Mouse (Mus musculus): ENCODE measurements at regions not wholly inside any gene's neighbourhood (a gene's known extent, or its start where the extent isn't known, plus 50 kb on each side); places are given as distances from the start of the nearest gene placed in this dataset.
"Not testable (repeated sequence)": the region's sequence is repeated elsewhere in the genome, so short reads cannot be mapped to it uniquely, and the experiment has no call there.

DNA sequence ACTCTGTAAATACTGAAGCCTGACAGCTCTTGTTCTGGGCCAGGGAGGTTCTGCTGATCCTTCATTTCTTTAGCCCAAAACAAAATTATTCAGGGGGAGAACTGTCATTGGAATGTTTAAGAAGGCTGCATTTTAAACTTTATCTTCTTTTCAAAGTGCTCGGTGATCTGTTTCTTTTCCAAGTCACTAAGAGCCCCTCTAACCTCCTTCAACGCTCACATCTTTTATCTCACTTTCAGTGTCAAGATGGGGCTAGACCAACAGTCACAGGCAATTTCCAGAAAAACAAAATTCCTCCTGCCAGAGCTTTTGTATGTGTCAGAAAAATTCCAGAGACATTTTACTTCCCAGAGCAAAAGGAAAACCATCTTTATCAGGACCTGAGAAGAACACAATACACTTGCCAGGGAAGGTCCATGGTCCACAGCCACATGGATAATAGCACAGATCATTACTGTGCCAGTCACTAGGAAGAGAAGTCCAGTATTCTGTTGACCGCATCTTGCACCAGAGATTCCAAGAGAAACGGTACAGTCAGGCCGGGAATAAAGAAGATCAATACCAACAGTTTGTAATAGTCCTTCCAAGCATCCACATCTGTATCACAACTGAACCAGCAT lies 491.0 kb downstream of the Gm4340 start:
- H3K27me3 ChIP-seq (ENCODE audit: insufficient read depth, low read length) = no peaks in the 10 kb centered on the region
- H3K36me3 ChIP-seq (ENCODE audit: insufficient read depth) = no peaks in the 10 kb centered on the region
- no peak overlapping the region for H3K4me3 ChIP-seq (ENCODE audit: low read depth, low read length)
- ATAC-seq (ENCODE audit: insufficient read depth) (peak; percentile 74), DNase-seq (peak; percentile 57)
- H3K27ac ChIP-seq (ENCODE audit: low read depth) = peak overlapping the region; percentile 10; the same call in 1 of the 2 replicates
- TF ChIP-seq CTCF (IDR thresholded peaks at IDR 0.05; ENCODE audit: low read depth) = no peak
- WGBS = 39% methylated on average over 5 of the region's 5 CpGs
- no peak overlapping the region for H3K9ac ChIP-seq
- no peaks in the 10 kb centered on the region for H3K4me1 ChIP-seq (ENCODE audit: insufficient read depth)
- no peaks in the 10 kb centered on the region for H3K9me3 ChIP-seq (ENCODE audit: low read depth, low read length)
- H3K4me2 ChIP-seq = no peak overlapping the region

DNA sequence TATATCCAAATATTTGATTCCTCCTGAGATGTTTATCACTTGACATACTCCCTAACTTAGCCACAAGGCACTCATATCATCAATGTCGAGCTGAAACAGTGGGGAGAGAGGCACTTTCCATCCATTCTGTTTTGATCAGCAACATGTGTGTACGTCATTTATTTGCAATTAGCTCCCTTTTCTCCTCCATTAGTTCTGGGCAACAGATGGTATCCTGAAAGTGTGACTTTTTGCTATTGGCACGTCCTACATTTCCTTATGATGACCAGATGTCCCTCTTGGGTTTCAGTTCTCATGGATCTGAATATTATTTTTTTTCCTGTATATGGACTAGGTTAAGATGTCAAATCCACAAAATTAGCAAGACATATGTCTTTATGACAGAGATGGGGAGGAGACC lies 492.0 kb downstream of the Gm4340 start:
- 64% methylated on average over 3 of the region's 3 CpGs for WGBS
- ATAC-seq (ENCODE audit: insufficient read depth) (no peak), DNase-seq (no peak)
- Histone ChIP-seq H3K4me1 (ENCODE audit: insufficient read depth) (no peaks in the 10 kb centered on the region), H3K36me3 (ENCODE audit: insufficient read depth) (no peaks in the 10 kb centered on the region), H3K4me2 (no peak overlapping the region), H3K9ac (no peak overlapping the region), H3K27ac (ENCODE audit: low read depth) (no peak overlapping the region), H3K4me3 (ENCODE audit: low read depth, low read length) (no peak overlapping the region), H3K9me3 (ENCODE audit: low read depth, low read length) (no peaks in the 10 kb centered on the region), H3K27me3 (ENCODE audit: insufficient read depth, low read length) (no peaks in the 10 kb centered on the region)
- no peak for TF ChIP-seq CTCF (IDR thresholded peaks at IDR 0.05; ENCODE audit: low read depth)

DNA sequence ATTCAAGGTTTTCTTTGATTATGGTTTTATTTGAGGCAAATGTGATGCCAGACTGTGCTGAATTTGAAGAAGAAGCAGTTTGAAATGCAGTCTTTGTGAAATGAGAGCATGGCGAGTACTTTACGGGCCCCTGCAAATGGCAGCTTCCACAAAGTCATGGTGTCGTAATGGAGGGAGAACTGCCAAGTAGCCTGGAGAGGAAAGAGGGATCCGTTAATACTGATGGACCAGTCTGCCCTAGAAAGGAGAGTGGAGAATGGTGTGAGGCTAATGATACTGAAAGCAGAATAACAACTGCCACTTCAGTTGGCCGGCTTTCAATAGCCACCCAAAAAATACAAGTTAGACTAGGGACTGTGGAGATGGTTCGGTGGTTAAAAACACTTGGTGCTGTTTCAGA lies 492.8 kb downstream of the Gm4340 start:
- Histone ChIP-seq H3K36me3 (ENCODE audit: insufficient read depth) (no peaks in the 10 kb centered on the region), H3K4me2 (no peak overlapping the region), H3K9me3 (ENCODE audit: low read depth, low read length) (no peaks in the 10 kb centered on the region), H3K4me3 (ENCODE audit: low read depth, low read length) (no peak overlapping the region), H3K9ac (no peak overlapping the region), H3K4me1 (ENCODE audit: insufficient read depth) (no peaks in the 10 kb centered on the region), H3K27ac (ENCODE audit: low read depth) (no peak overlapping the region), H3K27me3 (ENCODE audit: insufficient read depth, low read length) (no peaks in the 10 kb centered on the region)
- DNase-seq = no peak
- 82% methylated on average over 6 of the region's 6 CpGs for WGBS
- no peak for TF ChIP-seq CTCF (IDR thresholded peaks at IDR 0.05; ENCODE audit: low read depth)
- no peak for ATAC-seq (ENCODE audit: insufficient read depth)

DNA sequence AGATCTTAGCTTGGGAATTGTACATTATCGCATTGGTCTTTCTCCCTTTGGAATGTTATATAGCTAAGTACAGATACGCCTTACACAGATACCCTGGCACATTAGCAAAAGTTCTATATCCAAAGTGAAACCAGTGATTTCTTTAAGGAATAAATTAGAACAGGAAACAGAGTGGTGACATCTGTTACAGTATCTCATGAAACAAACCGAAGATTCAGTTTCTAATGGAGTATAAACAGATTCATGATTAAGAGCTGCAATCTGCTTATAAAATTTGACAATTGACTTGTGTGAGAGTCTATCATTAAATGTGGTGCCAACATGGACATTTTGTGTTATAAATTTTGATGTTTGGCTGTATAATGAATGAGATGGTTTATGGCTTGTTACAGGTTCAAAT lies 501.1 kb downstream of the Gm4340 start:
- Histone ChIP-seq H3K4me1 (ENCODE audit: insufficient read depth) (no peaks in the 10 kb centered on the region), H3K27ac (ENCODE audit: low read depth) (no peak overlapping the region), H3K9ac (no peak overlapping the region), H3K4me2 (no peak overlapping the region), H3K36me3 (ENCODE audit: insufficient read depth) (no peaks in the 10 kb centered on the region), H3K27me3 (ENCODE audit: insufficient read depth, low read length) (no peaks in the 10 kb centered on the region), H3K4me3 (ENCODE audit: low read depth, low read length) (no peak overlapping the region), H3K9me3 (ENCODE audit: low read depth, low read length) (no peaks in the 10 kb centered on the region)
- DNase-seq = no peak
- TF ChIP-seq CTCF (IDR thresholded peaks at IDR 0.05; ENCODE audit: low read depth) = no peak
- 85% methylated on average over 3 of the region's 3 CpGs for WGBS
- no peak for ATAC-seq (ENCODE audit: insufficient read depth)

DNA sequence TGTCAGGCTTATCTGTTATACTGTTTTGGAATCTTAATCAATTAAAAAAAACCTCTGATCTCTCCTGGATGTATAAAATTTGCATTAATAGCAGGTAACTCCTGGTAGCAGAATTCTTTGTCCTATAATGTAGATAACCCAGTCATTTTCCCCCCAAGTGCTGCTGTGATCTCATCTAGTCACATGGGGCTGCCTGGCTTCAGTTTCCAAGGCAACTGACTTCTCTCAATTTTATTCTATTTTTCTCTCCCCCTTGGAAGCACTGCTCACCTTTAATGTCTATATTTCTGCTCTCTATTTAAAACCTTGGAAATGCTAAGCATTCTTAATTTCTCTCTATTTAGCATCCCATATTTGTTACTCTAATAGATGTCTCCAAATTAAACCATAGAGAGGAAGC lies 515.1 kb downstream of the Gm4340 start:
- Histone ChIP-seq H3K4me1 (ENCODE audit: insufficient read depth) (no peaks in the 10 kb centered on the region), H3K9me3 (ENCODE audit: low read depth, low read length) (no peaks in the 10 kb centered on the region), H3K36me3 (ENCODE audit: insufficient read depth) (no peaks in the 10 kb centered on the region), H3K9ac (no peak overlapping the region), H3K4me2 (no peak overlapping the region), H3K27ac (ENCODE audit: low read depth) (no peak overlapping the region), H3K4me3 (ENCODE audit: low read depth, low read length) (no peak overlapping the region), H3K27me3 (ENCODE audit: insufficient read depth, low read length) (no peaks in the 10 kb centered on the region)
- ATAC-seq (ENCODE audit: insufficient read depth) = no peak
- no peak for DNase-seq
- TF ChIP-seq CTCF (IDR thresholded peaks at IDR 0.05; ENCODE audit: low read depth) = no peak

DNA sequence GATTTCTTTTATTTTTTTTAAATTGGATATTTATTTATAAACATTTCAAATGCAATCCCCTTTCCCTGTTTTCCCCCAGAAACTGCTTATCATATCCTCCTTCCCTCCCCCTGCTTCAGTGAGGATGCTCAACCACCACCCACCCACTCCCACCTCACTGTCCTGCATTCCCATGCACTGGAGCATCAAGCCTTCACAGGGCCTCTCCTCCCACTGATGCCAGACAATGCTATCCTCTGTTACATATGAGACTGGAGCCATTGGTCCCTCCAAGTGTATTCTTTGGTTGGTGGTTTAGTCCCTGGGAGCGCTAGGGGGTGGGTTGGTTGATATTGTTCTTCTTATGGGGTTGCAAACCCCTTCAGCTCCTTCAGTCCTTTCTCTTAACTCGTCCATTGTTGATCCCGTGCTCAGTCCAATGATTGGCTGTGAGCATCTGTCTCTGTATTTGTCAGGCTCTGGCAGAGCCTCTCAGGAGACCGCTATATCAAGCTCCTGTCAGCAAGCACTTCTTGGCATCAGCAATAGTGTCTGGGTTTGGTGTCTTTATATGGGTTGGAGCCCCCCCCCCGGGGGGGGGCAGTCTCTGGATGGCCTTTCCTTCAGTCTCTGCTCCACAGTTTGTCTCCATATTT lies 519.6 kb downstream of the Gm4340 start:
- H3K4me3 ChIP-seq (ENCODE audit: low read depth, low read length); H3K36me3 ChIP-seq (ENCODE audit: insufficient read depth); DNase-seq; H3K4me1 ChIP-seq (ENCODE audit: insufficient read depth); H3K27me3 ChIP-seq (ENCODE audit: insufficient read depth, low read length); H3K9ac ChIP-seq; H3K27ac ChIP-seq (ENCODE audit: low read depth); ATAC-seq (ENCODE audit: insufficient read depth); H3K9me3 ChIP-seq (ENCODE audit: low read depth, low read length); H3K4me2 ChIP-seq: not testable (repeated sequence)
- 72% methylated on average over 5 of the region's 5 CpGs for WGBS
